Mouse (Mus musculus) limb, embryonic 11.5 days (tissue): ENCODE results near the gene Plekha5. TPM values are rescaled to one million over a fixed set of nuclear protein-coding genes. Genes with fewer than 3 reads are reported as not detected.

Experiments used
- ATAC-seq: fragments of 200-750 bp; cut with Nextera tagmentation; 2 replicates; pipeline ENCODE4 v1.8.0; 2017; ENCODE audit warnings: low read depth; ENCODE audit not compliant: insufficient number of reproducible peaks, low FRiP score, low TSS enrichment
- DNase-seq: peaks from one replicate; pipeline ENCODE4 v3.0.0-alpha.2; 2015; ENCODE audit warnings: low spot score
- H3K27ac ChIP-seq: fragments of 300-500 bp; sonication (generic); replicated peaks from 2 replicates; pipeline ENCODE4 v1.5.1; 2014; ENCODE audit warnings: low read depth, mild to moderate bottlenecking, low read length
- H3K27me3 ChIP-seq: fragments of 300-500 bp; sonication (generic); 2 replicates; pipeline ENCODE4 v1.6.1; 2014; ENCODE audit warnings: mild to moderate bottlenecking, low read length, mixed read lengths; ENCODE audit not compliant: control insufficient read depth, insufficient read depth
- H3K36me3 ChIP-seq: fragments of 300-500 bp; sonication (generic); 2 replicates; pipeline ENCODE4 v1.6.1; 2014; ENCODE audit warnings: mild to moderate bottlenecking, low read length, moderate library complexity, mixed read lengths; ENCODE audit not compliant: control insufficient read depth, insufficient read depth
- H3K4me1 ChIP-seq: fragments of 300-500 bp; sonication (generic); 2 replicates; pipeline ENCODE4 v1.6.1; 2014; ENCODE audit warnings: low read length, mixed read lengths; ENCODE audit not compliant: control insufficient read depth, insufficient read depth
- H3K4me2 ChIP-seq: fragments of 300-500 bp; sonication (generic); 2 replicates; pipeline ENCODE4 v1.6.1; 2014; ENCODE audit warnings: low read depth, mild to moderate bottlenecking, moderate library complexity; ENCODE audit not compliant: severe bottlenecking
- H3K4me3 ChIP-seq: fragments of 300-500 bp; sonication (generic); 2 replicates; pipeline ENCODE4 v1.5.1; 2014; ENCODE audit warnings: low read depth, low read length
- H3K9ac ChIP-seq: fragments of 300-500 bp; sonication (generic); 2 replicates; pipeline ENCODE4 v1.6.1; 2014; ENCODE audit warnings: mild to moderate bottlenecking, low read length
- H3K9me3 ChIP-seq: fragments of 300-500 bp; sonication (generic); 2 replicates; pipeline ENCODE4 v1.6.1; 2016; ENCODE audit warnings: low read length; ENCODE audit not compliant: control insufficient read depth
- WGBS: fragments of 180-500 bp; shearing (Covaris S2); extraction: QIAGEN DNeasy Blood & Tissue Kit; methylation state at CpG from one replicate; pipeline ENCODE4 v1.1.7; 2014; 5-methylcytosine and 5-hydroxymethylcytosine counted together
- polyA plus RNA-seq: library from polyadenylated mRNA; unstranded; fragments of >200 nt; fragmentation: Nextera tagmentation; extraction: Ambion mirVana; gene quantifications from 2 replicates; pipeline ENCODE4 v1.2.1, GENCODE M21; 2014

Gene Plekha5
- polyA plus RNA-seq, 1 experiment from 2014 or later: 54.5 TPM

DNA sequence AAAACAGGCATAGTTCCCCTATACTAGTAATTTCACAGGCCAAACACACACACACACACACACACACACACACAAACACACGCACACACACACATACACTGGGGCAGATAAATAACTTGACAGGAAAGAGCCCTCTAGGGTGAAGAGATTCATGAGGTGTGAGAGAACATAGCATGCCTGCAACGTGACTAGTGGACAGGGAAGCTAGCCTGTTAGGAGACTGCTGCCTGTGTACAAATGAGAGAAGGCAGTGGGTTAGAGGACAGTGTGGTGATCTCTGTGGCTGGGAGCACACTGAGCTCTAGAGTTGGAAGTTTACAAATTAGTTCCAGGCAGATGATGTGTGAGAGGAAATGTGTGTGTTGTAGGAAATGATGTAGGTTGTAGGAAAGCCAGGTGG, 53.1 kb downstream of the Plekha5 start:
- Histone ChIP-seq H3K27me3 (no peaks in the 10 kb centered on the region), H3K9me3 (no peaks in the 10 kb centered on the region), H3K9ac (no peak overlapping the region), H3K4me3 (no peak overlapping the region), H3K27ac (no peak overlapping the region), H3K4me2 (no peak overlapping the region), H3K36me3 (no peaks in the 10 kb centered on the region), H3K4me1 (peaks cover 2% of the 10 kb centered on the region; the same call in 1 of the 2 replicates)
- WGBS: 37% methylated on average over 2 of the region's 2 CpGs
- ATAC-seq (no peak; the same call in 1 of the 2 replicates), DNase-seq (no peak)

DNA sequence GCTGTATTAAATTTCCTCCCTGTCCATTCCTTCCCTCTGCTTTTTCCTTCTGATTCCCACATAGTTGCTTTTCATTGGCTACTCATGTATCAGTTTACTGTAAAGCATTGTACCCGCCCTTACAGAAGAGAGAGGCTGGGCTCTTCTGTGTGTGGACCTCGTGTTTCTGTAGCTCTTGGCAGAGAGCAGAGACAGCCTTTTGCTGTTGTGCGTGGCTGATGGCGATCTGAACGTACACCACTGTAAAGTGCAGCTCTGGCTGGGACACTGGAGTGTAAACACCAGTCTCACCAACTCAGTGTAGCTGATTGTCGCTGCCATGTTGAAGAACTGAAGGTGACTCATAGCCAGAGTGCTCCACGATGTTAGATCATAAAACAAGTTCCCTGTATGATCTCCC, 54.2 kb downstream of the Plekha5 start:
- no peaks in the 10 kb centered on the region for H3K9me3 ChIP-seq
- ATAC-seq (no peak), DNase-seq (no peak)
- H3K4me1 ChIP-seq: peaks cover 2% of the 10 kb centered on the region; the same call in 1 of the 2 replicates
- no peak overlapping the region for H3K4me3 ChIP-seq
- H3K27me3 ChIP-seq: no peaks in the 10 kb centered on the region
- H3K27ac ChIP-seq: no peak overlapping the region
- H3K9ac ChIP-seq: no peak overlapping the region
- H3K36me3 ChIP-seq: no peaks in the 10 kb centered on the region
- WGBS: 67% methylated on average over 7 of the region's 7 CpGs
- H3K4me2 ChIP-seq: no peak overlapping the region

DNA sequence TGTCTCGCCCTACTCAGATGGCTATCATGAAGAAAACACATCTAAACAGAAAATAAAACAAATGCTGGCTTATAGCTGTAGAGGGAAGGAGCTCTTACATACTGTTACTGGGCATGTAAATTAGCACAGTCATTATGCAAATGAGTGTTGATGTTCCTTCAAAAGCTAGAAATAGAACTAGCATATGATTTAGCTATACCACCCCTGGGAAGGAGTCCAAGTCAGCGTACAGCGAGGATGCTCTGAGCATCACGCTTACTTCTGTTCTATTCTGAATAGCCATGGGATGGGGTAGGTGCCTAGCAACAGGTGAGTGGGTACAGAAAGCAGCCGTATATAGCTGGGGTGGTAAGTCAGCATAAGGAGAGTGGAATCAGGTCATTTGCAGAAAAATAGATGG, 55.1 kb downstream of the Plekha5 start:
- no peak overlapping the region for H3K27ac ChIP-seq
- no peak for DNase-seq
- no peaks in the 10 kb centered on the region for H3K9me3 ChIP-seq
- H3K9ac ChIP-seq: no peak overlapping the region
- no peak for ATAC-seq
- no peaks in the 10 kb centered on the region for H3K36me3 ChIP-seq
- no peak overlapping the region for H3K4me3 ChIP-seq
- 95% methylated on average over 5 of the region's 5 CpGs for WGBS
- no peak overlapping the region for H3K4me2 ChIP-seq
- H3K27me3 ChIP-seq: no peaks in the 10 kb centered on the region
- H3K4me1 ChIP-seq: peaks cover 2% of the 10 kb centered on the region; the same call in 1 of the 2 replicates

DNA sequence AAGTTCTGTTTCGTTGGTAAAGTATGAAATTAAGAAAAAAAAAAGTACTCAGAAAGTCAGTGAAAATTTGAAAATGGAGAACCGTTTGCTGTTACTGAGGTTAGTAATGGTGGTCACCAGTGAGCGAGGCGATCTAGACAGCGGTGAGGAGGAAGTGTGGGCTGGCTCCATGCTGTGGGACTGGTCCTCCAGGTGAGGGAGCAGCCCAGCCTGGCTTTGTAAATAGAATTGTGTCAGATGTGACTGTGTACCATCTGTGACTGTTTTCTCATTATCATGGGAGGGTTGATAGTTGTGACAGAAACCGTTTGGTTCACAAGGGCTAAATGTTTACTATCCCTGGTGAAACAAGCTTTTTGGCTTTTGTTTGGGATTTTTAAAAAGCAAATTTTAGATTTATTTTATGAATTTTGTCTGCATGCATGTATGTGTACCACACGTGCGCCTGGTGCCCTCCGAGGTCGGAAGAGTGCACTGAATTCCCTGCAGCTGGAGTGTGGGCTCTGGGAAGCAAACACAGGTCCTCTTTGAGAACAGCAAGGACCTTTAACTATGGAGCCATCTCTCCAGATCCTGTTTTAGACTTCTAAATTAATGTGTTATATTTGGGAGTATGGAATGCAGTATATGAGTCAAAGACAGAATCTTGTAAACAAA, 56.7 kb downstream of the Plekha5 start:
- no peak for ATAC-seq
- H3K4me1 ChIP-seq: peaks cover 2% of the 10 kb centered on the region; the same call in 1 of the 2 replicates
- DNase-seq: no peak
- no peak overlapping the region for H3K4me3 ChIP-seq
- H3K9ac ChIP-seq: no peak overlapping the region
- no peak overlapping the region for H3K27ac ChIP-seq
- H3K9me3 ChIP-seq: no peaks in the 10 kb centered on the region
- H3K4me2 ChIP-seq: no peak overlapping the region
- H3K36me3 ChIP-seq: no peaks in the 10 kb centered on the region
- no peaks in the 10 kb centered on the region for H3K27me3 ChIP-seq
- WGBS: 85% methylated on average over 10 of the region's 10 CpGs

DNA sequence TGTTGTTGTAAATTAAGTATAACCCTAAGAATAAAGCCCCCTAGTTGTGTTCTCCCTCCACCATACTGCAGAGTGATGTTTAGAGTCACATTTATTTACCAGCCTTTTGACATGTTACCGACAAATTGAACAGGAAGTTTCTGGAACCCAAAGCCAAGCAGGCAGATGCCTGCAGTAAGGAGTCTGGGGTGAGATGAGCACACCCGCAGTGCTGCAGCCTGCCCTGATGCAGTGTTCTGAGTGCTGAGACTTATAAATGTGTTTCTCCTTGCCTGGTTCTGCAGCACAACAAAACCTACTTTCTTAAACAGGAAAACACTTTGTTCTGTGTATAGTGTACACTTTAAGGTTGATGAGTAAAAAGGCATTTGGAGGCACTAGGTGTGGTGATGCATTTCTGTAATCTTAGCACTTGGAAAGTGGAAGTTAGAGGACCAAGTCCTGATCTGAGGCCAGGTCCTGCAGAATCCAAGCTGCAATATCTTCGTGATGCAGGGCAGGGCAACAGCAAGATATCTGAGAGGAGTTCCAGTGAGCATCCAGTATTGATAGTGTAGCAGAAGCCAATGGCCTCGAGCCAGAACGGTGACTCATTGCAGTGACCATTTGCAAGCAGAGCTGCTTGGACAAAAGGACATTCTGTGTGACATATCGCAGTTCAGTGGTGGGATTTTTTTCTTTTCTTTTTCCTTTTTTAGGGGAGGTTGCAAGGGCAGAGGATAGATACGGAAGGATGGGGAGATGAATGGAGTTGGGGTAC, 58.0 kb downstream of the Plekha5 start:
- Histone ChIP-seq H3K4me2 (no peak overlapping the region), H3K4me1 (peaks cover 5% of the 10 kb centered on the region), H3K4me3 (no peak overlapping the region), H3K27me3 (no peaks in the 10 kb centered on the region), H3K9me3 (no peaks in the 10 kb centered on the region), H3K27ac (no peak overlapping the region), H3K36me3 (no peaks in the 10 kb centered on the region), H3K9ac (no peak overlapping the region)
- DNase-seq (no peak), ATAC-seq (no peak)
- WGBS: 77% methylated on average over 7 of the region's 7 CpGs

DNA sequence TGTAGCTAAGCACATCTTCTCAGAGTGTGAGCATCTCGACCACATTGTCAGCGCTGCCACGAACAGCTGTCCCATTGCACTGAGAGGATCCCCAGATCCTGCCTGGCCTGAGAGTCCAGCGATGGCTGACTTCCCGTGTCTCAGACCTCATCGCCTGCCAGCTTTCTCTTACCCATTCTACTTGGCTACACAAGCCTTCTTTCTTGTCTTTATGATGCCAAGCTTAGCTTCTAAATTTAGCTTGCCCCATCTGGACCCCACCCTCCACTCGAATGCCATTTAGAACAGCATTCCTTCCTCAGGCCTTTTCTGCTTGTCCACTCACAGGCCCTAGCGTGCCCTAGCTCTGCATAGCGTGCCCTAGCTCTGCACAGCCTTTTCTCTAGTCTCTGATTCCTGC, 60.3 kb downstream of the Plekha5 start:
- Histone ChIP-seq H3K27me3 (no peaks in the 10 kb centered on the region), H3K27ac (no peak overlapping the region), H3K9ac (no peak overlapping the region), H3K4me3 (no peak overlapping the region), H3K4me1 (peaks cover 12% of the 10 kb centered on the region; the same call in 1 of the 2 replicates), H3K36me3 (no peaks in the 10 kb centered on the region), H3K4me2 (no peak overlapping the region), H3K9me3 (no peaks in the 10 kb centered on the region)
- ATAC-seq: no peak
- WGBS: 91% methylated on average over 9 of the region's 9 CpGs
- DNase-seq: no peak

DNA sequence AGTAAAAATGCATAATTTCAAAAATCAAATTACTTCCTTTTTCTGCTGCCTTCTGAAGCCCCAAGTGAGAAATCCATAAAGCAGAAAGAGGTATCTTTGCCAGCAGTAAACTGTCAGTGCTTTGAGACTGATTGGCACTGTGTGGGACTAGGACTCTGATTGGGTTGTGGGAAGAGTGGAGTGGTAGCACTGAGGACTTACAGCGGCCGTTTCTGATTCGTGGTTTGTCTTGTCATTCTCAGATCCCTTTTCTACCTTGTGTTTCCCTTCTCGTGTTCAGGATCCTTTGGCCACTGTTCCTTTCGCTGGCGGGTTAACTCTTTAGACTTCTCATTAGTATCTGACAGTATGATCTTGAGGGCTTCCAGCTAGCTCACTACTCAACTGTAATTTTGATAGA, 61.8 kb downstream of the Plekha5 start:
- Histone ChIP-seq H3K27ac (no peak overlapping the region), H3K4me3 (no peak overlapping the region), H3K36me3 (no peaks in the 10 kb centered on the region), H3K9ac (no peak overlapping the region), H3K27me3 (no peaks in the 10 kb centered on the region), H3K9me3 (no peaks in the 10 kb centered on the region), H3K4me2 (no peak overlapping the region), H3K4me1 (peaks cover 12% of the 10 kb centered on the region; the same call in 1 of the 2 replicates)
- 87% methylated on average over 6 of the region's 6 CpGs for WGBS
- ATAC-seq: no peak
- no peak for DNase-seq

DNA sequence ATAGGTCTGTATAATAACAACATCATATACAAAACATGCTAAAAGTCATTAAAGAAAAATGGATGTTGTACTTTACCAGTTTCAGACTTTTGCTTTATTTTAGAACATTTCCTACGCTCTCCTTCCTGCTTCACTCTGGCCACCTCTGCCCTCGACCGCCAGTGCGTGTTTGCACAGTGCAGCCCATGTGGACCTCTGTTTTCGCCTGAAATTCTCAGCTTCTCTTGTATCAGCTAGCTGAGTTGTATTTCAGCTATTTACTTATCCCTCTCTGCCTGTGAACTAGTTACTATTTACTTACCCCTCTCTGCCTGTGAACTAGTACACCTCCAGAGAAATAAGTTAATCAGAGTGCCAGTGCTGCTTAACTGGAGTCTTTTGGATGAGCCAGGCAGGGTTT, 62.8 kb downstream of the Plekha5 start:
- Histone ChIP-seq H3K9me3 (no peaks in the 10 kb centered on the region), H3K27me3 (no peaks in the 10 kb centered on the region), H3K4me3 (no peak overlapping the region), H3K36me3 (no peaks in the 10 kb centered on the region), H3K9ac (no peak overlapping the region), H3K4me1 (peaks cover 12% of the 10 kb centered on the region; the same call in 1 of the 2 replicates), H3K27ac (no peak overlapping the region), H3K4me2 (no peak overlapping the region)
- ATAC-seq: no peak
- no peak for DNase-seq
- WGBS: 91% methylated on average over 5 of the region's 5 CpGs
